Mouse (Mus musculus) gastrocnemius, postnatal 4 days (tissue): ENCODE results near the gene Wwox. TPM values are rescaled to one million over a fixed set of nuclear protein-coding genes. Genes with fewer than 3 reads are reported as not detected.

Source experiments
- DNase-seq, 2 experiments: peaks; one replicate each; pipeline ENCODE4 v3.0.0; 2021 to 2022; ENCODE audit warnings: low spot score in 2 of 2, mixed read lengths in 2 of 2
- total RNA-seq, 2 experiments: library from RNA; stranded (reverse); gene quantifications; 2 replicates each; pipeline ENCODE4 v1.2.3; 2021

Wwox gene
- total RNA-seq, 2 experiments from 2014 or later = 10.9 to 11.5 TPM

GRCm38 (mm10) chr8:115397981-115398380 is 958.5 kb downstream of the Wwox start:
- no peak for DNase-seq

- DNase-seq = no peak
Measured at GRCm38 (mm10) chr8:115400013-115400720, 960.7 kb downstream of the Wwox start.

Other genes with a start within 250 kb of the Wwox start
- 1 to 10 TPM; 3.6 to 4.9 TPM for gene Vat1l, start 234.0 kb upstream of the Wwox start, total RNA-seq
- under 1 TPM in 1 of 2 experiments, not detected in 1; 0.86 TPM for gene Clec3a, start 21.6 kb upstream of the Wwox start, total RNA-seq